Mouse (Mus musculus) kidney, postnatal 0 days (tissue): ENCODE results near the gene Gm20388. TPM values are rescaled to one million over a fixed set of nuclear protein-coding genes. Genes with fewer than 3 reads are reported as not detected.
A peak's percentile ranks its signal among the peaks of the same experiment; 100 is the strongest.

Source experiments
- ATAC-seq: fragments of 200-750 bp; cut with Nextera tagmentation; replicated peaks from 2 replicates; pipeline ENCODE4 v1.8.0; 2017; ENCODE audit warnings: low read depth, moderate number of reproducible peaks, moderate TSS enrichment, moderate library complexity; ENCODE audit not compliant: low FRiP score
- DNase-seq: peaks from one replicate; pipeline ENCODE4 v3.0.0-alpha.2; 2016; ENCODE audit warnings: low spot score
- H3K27ac ChIP-seq: fragments of 300-500 bp; sonication (generic); 2 replicates; pipeline ENCODE4 v1.5.1; 2014; ENCODE audit warnings: mild to moderate bottlenecking
- H3K27me3 ChIP-seq: fragments of 300-500 bp; sonication (generic); 2 replicates; pipeline ENCODE4 v1.6.1; 2014; ENCODE audit warnings: low read length, mixed read lengths; ENCODE audit not compliant: insufficient read depth
- H3K36me3 ChIP-seq: fragments of 300-500 bp; sonication (generic); 2 replicates; pipeline ENCODE4 v1.6.1; 2014; ENCODE audit warnings: low read length, mixed read lengths; ENCODE audit not compliant: insufficient read depth
- H3K4me1 ChIP-seq: fragments of 300-500 bp; sonication (generic); replicated peaks from 2 replicates; pipeline ENCODE4 v1.6.1; 2014; ENCODE audit warnings: antibody characterized with exemption, low read length, mixed read lengths; ENCODE audit not compliant: insufficient read depth
- H3K4me2 ChIP-seq: fragments of 300-500 bp; sonication (generic); 2 replicates; pipeline ENCODE4 v1.6.1; 2014; ENCODE audit warnings: mild to moderate bottlenecking, low read length, moderate library complexity, mixed read lengths
- H3K4me3 ChIP-seq: fragments of 300-500 bp; sonication (generic); replicated peaks from 2 replicates; pipeline ENCODE4 v1.5.1; 2014; ENCODE audit warnings: low read depth, low read length
- H3K9ac ChIP-seq: fragments of 300-500 bp; sonication (generic); 2 replicates; pipeline ENCODE4 v1.6.1; 2014; ENCODE audit warnings: low read depth, low read length
- H3K9me3 ChIP-seq: fragments of 300-500 bp; sonication (generic); replicated peaks from 2 replicates; pipeline ENCODE4 v1.6.1; 2016; ENCODE audit warnings: low read length, inconsistent platforms, mixed read lengths
- CTCF ChIP-seq: IDR thresholded peaks from 2 replicates; pipeline ENCODE4 v1.5.1; 2016; ENCODE audit warnings: antibody characterized with exemption, low read depth, mild to moderate bottlenecking, moderate library complexity
- WGBS: fragments of 180-500 bp; shearing (Covaris S2); extraction: QIAGEN DNeasy Blood & Tissue Kit; methylation state at CpG from one replicate; pipeline ENCODE4 v1.1.7; 2014; 5-methylcytosine and 5-hydroxymethylcytosine counted together
- polyA plus RNA-seq: library from polyadenylated mRNA; unstranded; fragments of >200 nt; fragmentation: Nextera tagmentation; extraction: Ambion mirVana; gene quantifications from 2 replicates; pipeline ENCODE4 v1.2.1, GENCODE M21; 2015

Gene Gm20388
- polyA plus RNA-seq, 1 experiment from 2014 or later: not detected

GRCm38 (mm10) chr8:121161437-121161836 is 1250.8 kb downstream of the Gm20388 start:
- ATAC-seq: no peak
- 91% methylated on average over 5 of the region's 5 CpGs for WGBS

DNA sequence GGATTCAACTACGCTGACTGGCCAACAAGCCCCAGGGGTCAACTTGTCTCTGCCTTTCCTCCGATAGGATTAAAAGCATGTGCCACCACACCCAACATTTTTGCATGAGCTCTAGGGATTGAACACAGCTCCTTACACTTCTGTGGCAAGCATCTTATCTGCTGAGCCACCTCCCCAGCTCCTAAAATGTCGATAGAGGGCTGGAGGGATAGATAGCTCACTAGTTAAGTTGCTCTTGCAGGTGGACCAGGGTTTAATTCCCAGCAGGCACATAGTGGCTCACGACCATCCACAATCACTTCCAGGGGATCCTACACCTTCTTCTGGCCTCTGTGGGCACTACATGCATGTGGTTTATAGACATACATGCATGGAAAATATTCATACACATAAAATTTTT is 1251.8 kb downstream of the Gm20388 start:
- no peak overlapping the region for H3K4me3 ChIP-seq
- no peak for ATAC-seq
- DNase-seq: no peak
- H3K9ac ChIP-seq: no peak overlapping the region
- no peaks in the 10 kb centered on the region for H3K27me3 ChIP-seq
- no peak for TF ChIP-seq CTCF
- H3K4me1 ChIP-seq: peaks cover 11% of the 10 kb centered on the region
- H3K27ac ChIP-seq: no peak overlapping the region
- no peak overlapping the region for H3K4me2 ChIP-seq
- no peaks in the 10 kb centered on the region for H3K36me3 ChIP-seq
- H3K9me3 ChIP-seq: no peaks in the 10 kb centered on the region
- WGBS: 81% methylated on average over 4 of the region's 4 CpGs

More at GRCm38 (mm10) chr8:121161437-121161836, 1250.8 kb downstream of the Gm20388 start:
- no peak overlapping the region for H3K4me2 ChIP-seq
- TF ChIP-seq CTCF: no peak
- no peak overlapping the region for H3K9ac ChIP-seq
- H3K27ac ChIP-seq: no peak overlapping the region
- no peak overlapping the region for H3K4me3 ChIP-seq
- H3K27me3 ChIP-seq: no peaks in the 10 kb centered on the region
- no peaks in the 10 kb centered on the region for H3K9me3 ChIP-seq
- H3K4me1 ChIP-seq: peaks cover 11% of the 10 kb centered on the region
- H3K36me3 ChIP-seq: no peaks in the 10 kb centered on the region
- DNase-seq: no peak

DNA sequence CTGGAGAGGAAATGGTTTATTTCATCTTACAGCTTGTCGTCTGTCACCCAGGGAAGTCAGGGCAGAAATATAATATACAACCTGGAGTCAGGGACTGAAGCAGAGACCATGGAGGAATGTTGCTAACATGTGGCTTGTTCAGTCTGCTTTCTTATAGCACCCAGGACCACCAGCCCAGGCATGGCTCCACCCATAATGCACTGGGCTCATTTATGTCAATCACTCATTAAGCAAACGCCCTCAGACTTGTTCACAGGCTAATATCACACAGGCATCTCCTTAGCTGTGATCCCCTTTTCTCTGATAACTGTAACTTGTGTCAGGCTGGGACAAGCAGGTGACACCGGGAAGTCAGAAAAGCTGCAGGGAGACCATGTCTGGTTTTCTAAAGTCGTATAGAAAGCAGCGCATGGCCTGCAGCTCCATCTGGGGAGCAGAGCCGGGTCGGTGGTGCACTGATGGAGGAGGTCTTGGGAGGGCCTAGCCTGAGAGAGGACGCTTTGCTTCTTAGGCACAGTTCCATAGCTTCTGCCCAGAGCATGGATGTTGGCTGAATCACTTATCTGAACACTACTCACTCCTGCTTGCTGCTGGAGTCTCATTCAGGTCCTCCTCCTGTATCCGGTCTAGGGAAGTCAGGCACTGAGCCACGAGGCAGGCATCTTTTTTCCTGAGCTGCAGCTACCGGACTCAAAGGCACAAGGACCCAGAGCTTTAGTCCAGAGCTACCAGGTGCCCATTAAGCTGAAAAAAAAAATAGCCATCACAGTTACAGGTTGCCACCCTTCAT is 1252.5 kb downstream of the Gm20388 start:
- no peak overlapping the region for H3K9ac ChIP-seq
- H3K4me3 ChIP-seq: no peak overlapping the region
- no peak for ATAC-seq
- H3K27ac ChIP-seq: no peak overlapping the region
- DNase-seq: no peak
- H3K4me1 ChIP-seq: peaks cover 11% of the 10 kb centered on the region
- H3K4me2 ChIP-seq: no peak overlapping the region
- WGBS: 63% methylated on average over 11 of the region's 11 CpGs
- H3K27me3 ChIP-seq: no peaks in the 10 kb centered on the region
- H3K36me3 ChIP-seq: no peaks in the 10 kb centered on the region
- no peaks in the 10 kb centered on the region for H3K9me3 ChIP-seq
- TF ChIP-seq CTCF: no peak

DNA sequence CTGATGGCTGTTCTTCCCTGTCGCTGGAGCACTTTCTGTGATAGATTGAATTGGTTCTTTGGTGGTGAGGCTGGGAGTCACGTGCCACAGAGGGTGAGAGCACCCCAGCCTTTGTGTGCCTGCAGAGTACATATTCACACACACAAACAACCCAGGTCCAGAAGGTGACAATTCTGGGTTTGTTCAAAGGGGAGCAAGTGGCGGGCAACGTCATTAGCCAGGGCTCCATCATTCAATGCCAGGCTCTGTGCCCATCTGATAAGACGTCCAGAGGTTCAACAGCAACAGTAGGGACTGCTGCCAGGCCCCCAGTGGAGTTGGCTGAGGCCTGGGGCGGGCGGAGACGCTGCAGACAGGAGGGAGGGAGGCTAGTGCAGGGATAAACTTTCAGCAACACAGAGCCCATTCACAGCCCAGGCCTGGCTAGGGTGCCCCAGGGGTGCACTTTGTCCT is 1253.4 kb downstream of the Gm20388 start:
- Histone ChIP-seq H3K27ac (peak overlapping the region; percentile 28; the same call in 1 of the 2 replicates), H3K4me3 (no peak overlapping the region), H3K9me3 (no peaks in the 10 kb centered on the region), H3K4me1 (peaks cover 11% of the 10 kb centered on the region), H3K9ac (no peak overlapping the region), H3K27me3 (no peaks in the 10 kb centered on the region), H3K4me2 (no peak overlapping the region), H3K36me3 (no peaks in the 10 kb centered on the region)
- TF ChIP-seq CTCF: no peak
- no peak for DNase-seq
- WGBS: 39% methylated on average over 8 of the region's 8 CpGs
- no peak for ATAC-seq

DNA sequence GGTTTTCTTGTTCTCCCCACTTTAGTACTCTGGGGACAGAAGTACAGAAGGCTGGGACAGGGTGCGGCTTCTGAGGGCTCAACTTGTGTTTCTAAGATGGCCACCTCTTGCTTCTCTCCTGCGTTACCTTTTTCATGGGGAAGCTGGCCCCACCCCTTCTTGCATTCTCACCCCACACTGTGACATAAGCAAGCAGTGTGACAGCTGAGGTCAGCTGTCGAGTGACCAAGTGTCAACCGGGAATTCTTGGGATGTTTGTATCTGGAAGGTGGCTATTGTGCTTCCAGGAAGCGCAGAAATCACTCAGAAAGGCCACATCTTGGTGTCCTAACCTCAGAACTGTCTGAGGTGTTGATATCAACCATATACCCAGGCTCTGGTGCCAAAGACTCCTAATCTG is 1257.4 kb downstream of the Gm20388 start:
- H3K36me3 ChIP-seq: no peaks in the 10 kb centered on the region
- no peak overlapping the region for H3K4me3 ChIP-seq
- WGBS: 76% methylated on average over 5 of the region's 5 CpGs
- ATAC-seq: no peak
- no peaks in the 10 kb centered on the region for H3K9me3 ChIP-seq
- DNase-seq: no peak
- H3K4me2 ChIP-seq: no peak overlapping the region
- no peak for TF ChIP-seq CTCF
- H3K27me3 ChIP-seq: no peaks in the 10 kb centered on the region
- no peak overlapping the region for H3K27ac ChIP-seq
- peaks cover 21% of the 10 kb centered on the region for H3K4me1 ChIP-seq
- no peak overlapping the region for H3K9ac ChIP-seq

GRCm38 (mm10) chr8:121170116-121170515 is 1259.5 kb downstream of the Gm20388 start:
- peak overlapping the region; percentile 60; the same call in 1 of the 2 replicates for H3K27ac ChIP-seq
- H3K4me3 ChIP-seq: no peak overlapping the region
- TF ChIP-seq CTCF: no peak
- no peaks in the 10 kb centered on the region for H3K27me3 ChIP-seq
- no peak overlapping the region for H3K4me2 ChIP-seq
- ATAC-seq: no peak
- H3K9ac ChIP-seq: no peak overlapping the region
- H3K4me1 ChIP-seq: peaks cover 13% of the 10 kb centered on the region
- no peaks in the 10 kb centered on the region for H3K9me3 ChIP-seq
- 25% methylated on average over 7 of the region's 7 CpGs for WGBS
- no peaks in the 10 kb centered on the region for H3K36me3 ChIP-seq
- no peak for DNase-seq
